Mouse (Mus musculus) cerebellum, adult 11-12 months (tissue): ENCODE results near the gene Akap5.

Experiments used
- DNase-seq: peaks from one replicate; pipeline ENCODE4 v3.0.0; 2022

Gene Akap5

DNA sequence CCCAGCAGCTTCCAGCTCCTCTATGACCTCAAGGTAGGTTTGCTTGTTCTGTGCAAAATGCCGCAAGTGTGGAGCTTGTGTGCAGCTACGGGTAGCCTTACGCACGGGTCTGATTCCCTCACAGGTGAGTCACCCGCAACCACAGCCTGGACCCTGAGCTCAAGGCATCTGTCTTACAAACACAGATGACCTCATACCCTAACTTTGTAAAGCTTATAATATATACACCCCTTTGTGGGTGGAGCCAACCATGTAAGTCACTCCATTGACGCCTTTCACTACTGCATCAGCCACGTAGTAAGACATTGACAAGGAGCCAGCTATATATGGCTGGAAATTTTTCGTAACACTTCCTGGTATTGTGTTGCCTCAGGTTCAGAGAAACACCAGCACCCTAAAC is 12.7 kb upstream of the Akap5 start:
- DNase-seq: no peak

DNA sequence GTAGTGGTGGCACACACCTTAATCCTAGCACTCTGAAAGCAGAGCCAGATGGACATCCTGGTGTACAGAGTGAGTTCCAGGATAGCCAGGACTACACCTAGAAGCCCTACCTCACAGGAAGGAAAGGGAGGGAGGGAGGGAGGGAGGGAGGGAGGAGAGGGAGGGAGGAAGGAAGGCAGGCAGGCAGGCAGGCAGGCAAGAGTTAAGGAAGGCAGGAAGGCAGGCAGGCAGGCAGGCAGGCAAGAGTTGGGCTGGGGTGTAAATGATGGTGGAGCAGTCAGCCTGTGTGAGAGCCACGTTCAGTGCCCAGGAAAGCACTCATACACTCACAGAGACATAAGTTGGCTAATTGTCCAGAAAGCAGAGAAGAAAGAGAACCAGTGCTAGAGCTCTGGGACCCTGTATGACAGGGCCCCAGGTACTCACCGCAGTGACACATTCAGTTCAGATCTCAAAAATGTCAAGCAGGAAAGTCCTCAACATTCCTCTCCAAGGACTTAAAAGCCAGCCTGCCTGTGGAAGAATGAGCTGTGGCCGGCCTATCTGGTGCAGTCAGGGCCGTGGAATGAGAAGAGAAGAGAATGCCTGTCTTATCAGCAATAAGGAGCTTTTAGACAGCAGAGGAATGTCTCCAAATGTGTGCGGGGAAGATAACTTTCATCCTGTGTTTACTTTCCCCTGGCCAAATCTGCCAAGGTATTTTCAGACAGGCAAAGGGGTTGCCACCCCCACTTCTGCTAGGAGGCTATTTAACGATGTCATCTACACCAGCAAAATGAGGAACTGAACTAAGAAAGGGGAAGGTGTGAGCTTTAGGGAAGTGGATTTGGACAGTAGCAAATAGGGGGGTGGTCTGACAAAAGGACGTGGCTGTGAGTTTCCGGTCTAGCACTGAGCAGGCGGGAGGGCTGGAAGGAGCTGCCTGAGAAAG is 6.1 kb upstream of the Akap5 start:
- DNase-seq: no peak

DNA sequence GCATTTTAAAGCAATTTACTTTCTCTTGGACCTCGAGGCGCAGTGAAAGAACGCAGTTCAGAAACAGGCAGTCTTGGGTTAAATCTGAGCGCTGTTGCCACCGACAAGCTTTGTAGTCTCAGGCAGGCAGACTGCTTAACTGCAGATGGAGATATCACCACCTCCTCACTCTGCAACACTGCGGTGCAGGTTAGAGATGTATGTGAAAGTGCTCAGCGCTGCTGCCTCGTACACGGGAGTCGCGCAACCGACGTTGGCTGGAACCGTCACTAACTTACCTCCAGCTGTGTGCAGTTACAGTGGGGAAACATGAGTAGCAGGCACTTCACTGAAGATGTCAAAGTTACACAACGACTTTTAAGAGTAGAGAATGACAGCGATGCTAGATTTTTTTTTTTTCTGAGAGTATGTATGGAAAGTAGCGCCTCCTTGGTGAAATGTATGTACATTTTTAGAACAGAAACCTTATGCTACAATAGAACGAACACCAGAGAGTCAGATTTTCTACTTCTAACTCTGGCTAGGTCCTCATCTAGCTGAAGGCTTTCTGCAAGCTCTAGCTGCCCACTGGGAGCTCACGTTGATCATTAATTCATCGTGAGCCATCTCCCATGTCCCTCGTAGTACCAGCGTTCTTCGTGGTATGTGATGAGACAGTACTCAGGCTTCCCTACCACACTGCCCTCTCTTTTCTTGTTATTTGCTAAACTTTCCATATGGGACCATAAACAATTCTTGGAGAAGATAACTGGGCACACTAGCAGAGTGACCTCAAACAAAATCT is 1.9 kb downstream of the Akap5 start:
- no peak for DNase-seq

DNA sequence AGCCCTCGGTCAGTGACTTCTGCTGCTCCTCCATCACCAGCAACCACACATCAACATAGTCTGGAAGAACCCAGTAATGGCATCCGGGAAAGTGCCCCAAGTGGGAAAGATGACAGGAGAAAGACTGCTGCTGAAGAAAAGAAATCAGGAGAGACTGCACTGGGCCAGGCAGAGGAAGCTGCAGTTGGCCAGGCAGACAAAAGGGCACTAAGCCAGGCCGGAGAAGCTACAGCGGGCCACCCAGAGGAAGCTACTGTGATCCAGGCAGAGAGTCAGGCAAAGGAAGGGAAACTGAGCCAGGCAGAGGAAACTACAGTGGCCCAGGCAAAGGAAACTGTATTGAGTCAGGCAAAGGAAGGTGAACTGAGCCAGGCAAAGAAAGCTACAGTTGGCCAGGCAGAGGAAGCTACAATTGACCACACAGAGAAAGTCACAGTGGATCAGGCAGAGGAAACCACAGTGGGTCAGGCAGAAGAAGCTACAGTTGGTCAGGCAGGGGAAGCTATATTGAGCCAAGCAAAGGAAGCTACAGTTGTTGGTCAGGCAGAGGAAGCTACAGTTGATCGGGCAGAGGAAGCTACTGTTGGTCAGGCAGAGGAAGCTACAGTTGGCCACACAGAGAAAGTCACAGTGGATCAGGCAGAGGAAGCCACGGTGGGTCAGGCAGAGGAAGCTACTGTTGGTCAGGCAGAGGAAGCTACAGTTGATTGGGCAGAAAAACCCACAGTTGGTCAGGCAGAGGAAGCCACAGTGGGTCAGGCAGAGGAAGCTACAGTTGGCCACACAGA is 4.1 kb downstream of the Akap5 start:
- DNase-seq: no peak

- no peak for DNase-seq
These were observed 9.0 kb downstream of the Akap5 start for GRCm38 (mm10) chr12:76333688-76334087.

DNA sequence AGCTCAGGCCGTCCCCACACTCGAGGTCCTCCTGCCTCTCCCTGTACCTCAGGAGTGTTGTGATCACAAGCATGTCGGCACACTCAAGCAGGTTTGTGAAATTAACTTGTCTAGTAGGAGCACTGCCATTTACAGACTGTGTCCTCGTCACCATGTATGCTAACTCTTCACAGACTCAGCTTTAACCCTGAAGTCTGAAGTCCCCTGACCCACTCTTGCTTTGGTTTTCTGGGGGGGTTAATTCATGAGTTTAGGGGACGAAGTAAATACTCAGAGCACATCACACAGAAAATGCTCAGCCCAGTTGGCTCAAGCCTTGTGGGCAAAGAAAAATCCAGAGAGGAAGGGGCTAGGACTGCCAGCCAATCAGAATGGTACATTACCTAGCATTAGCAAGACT is 10.9 kb downstream of the Akap5 start:
- DNase-seq: no peak

DNA sequence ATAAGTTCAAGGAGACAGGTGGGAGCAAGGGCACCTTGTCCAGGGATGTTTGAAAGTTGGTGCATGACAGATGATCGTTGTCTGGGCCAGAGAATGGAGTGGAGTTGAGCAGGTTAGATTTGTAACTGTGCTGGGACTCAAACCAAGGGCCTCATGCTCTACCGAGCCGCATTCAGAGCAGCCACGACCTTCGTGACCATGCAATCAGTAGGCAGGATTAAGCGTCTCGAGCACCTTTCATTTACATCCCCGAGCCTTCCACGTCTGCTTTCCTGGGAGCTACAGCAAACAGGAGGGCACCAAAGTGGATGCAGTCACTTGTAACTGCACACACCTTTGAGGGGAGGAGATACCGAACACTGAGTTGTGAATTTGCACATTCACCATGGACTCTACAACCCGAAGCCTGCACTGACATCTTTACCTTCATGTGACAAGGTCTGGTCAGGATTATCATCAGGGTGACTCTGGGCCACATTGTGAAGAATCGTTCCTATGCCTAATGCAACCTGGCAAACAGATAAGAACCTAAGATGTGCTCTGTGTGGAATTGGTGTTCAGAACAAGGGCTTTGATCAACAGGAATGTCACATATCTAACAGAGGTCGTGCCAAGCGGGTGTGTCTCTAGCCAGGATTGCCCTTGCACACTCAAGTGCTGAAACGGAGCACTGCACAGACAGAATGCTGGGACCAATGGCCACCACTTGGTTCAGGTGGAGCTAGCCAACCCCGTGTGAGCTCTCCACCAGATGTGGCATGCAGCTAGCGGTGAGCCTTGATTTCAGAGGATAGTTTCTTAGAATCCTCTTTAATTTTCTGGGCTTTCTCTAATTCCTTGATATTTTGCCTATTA is 11.6 kb downstream of the Akap5 start:
- DNase-seq: no peak

DNA sequence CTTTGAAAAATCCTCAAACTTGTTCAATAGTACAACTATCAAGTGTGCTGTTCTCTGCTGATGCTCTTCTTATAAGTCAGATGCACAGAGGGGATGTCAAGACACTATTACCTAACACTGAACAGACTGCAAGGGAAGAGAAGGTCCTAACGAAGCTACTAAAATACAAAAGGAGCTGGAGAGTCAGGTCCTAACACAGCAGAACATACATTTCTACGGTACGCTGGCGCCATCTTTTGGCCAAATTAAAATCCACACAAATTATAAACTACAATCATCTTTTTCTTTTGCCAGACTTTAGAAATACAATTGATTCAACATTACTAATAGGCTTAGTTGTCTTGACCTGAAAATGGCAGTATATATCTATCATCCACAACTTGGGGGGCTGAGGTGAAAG is 16.4 kb downstream of the Akap5 start:
- DNase-seq: no peak

- DNase-seq: no peak
These were observed 21.2 kb downstream of the Akap5 start for GRCm38 (mm10) chr12:76345759-76346455.

DNA sequence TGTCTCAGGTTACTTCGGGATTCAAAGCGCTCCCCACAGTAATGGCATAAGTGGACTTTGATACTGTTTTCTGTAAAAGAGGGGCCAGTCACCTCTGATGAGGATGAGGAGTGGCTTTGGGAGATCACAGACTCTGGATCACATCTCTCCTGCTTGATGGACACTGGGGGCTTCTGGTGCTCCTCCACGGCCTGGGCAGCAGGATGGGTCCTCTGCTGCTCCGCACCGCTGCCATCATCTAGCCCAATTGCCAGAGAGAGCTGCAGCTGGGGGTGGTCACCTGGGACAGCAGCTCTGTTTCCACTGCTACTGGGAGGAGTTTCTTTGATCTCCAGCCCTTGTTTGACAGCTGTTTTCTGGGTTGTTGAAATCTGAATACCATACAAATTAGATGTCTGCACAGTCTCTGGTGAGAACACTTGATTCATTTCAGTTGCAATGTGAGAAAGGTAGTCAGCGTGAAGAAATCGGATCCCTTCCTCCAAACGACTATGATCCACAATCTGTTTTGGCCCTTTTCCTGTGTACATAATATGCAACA is 25.1 kb downstream of the Akap5 start:
- no peak for DNase-seq

- DNase-seq: no peak
These were observed 36.2 kb downstream of the Akap5 start for GRCm38 (mm10) chr12:76360868-76361267.

- no peak for DNase-seq
These were observed 37.0 kb downstream of the Akap5 start for GRCm38 (mm10) chr12:76361405-76362302.

DNA sequence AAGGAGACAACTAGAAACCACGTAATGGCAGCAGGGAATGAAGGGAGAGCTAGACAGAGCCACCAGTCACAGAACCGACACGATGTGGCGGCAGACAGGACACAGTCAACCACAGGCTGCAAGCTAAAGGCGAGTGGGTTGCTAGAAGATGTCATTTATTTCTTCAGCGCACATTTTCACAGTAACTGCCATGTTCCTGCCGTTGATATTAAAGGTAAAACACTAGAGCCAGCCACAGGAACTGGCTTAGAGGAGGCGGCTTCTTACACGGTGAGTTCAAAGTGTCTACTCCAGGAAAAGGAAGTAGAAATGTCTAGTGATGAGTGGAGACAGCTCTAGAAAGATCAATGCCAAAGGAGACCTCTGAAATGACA is 37.6 kb downstream of the Akap5 start:
- DNase-seq: no peak

DNA sequence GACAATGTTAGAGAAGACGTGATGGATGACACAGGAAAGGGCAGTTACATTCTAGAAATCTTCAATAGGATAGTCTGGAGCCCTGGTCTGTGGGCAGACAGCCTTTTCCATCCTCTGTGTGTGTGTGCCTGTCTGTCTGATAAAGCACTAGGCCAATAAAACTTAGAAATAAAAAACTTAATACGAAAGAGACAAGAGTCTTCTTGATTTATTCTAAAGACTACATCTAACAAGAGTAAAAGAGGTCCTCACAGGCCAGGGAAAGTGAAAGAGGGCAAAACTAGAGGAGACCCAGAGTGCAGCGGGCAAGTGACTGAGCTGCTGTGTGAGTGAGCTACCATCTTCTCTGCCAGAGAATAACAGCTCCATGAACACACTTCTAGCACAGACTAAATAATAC is 41.6 kb downstream of the Akap5 start:
- DNase-seq: no peak

GRCm38 (mm10) chr12:76367096-76367995 is 42.7 kb downstream of the Akap5 start:
- peak; percentile 42 for DNase-seq

DNA sequence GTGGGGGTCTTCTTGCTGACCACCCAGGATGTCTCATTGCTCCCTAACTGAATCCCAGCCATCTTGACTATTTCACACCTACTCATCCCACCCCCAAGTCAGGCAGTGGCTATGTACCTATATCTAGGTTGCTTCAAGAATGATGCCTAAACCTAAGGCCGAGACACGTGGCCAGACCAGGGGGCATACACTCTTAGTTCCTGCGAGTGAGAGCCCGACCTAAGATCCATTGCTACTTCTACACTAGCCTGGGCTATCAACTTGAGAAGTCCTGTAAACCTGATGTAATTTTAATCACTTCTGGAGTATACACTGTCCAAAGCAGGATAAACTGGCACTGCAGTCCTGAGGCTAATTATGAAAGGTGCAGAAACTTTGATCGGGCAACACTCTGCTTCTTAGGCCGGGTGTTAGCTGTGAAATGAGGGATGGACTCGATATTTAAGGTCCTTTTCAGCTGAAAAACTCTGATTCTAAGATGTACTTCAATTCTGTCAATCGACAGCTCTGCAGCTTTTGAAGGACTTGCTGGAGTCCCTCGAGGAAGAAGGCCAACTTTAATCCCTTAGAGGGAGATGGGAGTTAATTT is 43.6 kb downstream of the Akap5 start:
- DNase-seq: peak; percentile 52

- no peak for DNase-seq
These were observed 44.1 kb downstream of the Akap5 start for GRCm38 (mm10) chr12:76368790-76369205.

DNA sequence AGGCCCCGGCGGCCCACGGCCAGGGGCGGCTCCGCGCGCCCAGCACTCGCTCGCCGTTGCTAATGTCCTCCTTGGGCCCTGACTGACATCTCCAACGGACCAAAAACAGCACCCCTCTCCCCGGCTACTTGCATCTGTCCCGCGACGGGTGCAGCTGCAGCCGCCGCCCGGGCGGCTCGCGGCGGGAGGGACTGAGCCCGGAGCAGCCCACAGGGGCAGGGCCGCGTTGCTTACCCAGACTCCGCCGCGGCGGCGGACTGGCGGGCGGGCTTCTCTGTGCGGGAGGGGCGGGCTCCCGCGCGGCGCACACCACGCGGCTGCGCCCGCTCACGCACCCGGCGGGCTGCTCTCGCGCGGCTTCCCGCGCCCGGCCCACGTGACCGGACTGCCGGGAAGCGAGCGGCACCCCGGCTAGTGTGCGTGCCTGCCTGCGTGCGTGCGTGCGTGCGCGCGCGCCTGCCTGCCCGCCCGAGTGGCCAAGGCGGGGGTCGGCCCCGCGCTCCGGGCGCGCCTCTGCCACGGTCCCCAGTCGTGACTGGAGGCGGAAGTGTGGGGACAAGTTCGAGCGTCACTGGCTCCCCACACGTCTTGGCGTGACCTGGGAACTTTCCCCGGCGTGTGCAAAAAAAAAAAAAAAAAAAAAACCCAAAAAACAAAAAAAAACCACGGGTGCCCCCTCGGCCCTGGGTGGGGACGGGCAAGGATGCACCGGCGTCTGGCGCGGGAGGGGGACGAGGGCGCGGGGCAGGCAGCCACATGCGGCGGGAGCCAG is 44.7 kb downstream of the Akap5 start, which contains the start of gene Zbtb25:
TSS of gene Zbtb25 (minus strand) at position 397 of the 772 bp plus-strand sequence.
- peak; percentile 96 for DNase-seq
